Mouse (Mus musculus) hindbrain, embryonic 11.5 days (tissue): ENCODE results near the gene Pawr. TPM values are rescaled to one million over a fixed set of nuclear protein-coding genes. Genes with fewer than 3 reads are reported as not detected.
"Not testable (repeated sequence)": the region's sequence is repeated elsewhere in the genome, so short reads cannot be mapped to it uniquely, and the experiment has no call there.

Experiments
- ATAC-seq: fragments of 200-750 bp; cut with Nextera tagmentation; 2 replicates; pipeline ENCODE4 v1.8.0; 2017; ENCODE audit warnings: mild to moderate bottlenecking, moderate TSS enrichment, moderate library complexity; ENCODE audit not compliant: low FRiP score
- DNase-seq: peaks from one replicate; pipeline ENCODE4 v3.0.0-alpha.2; 2015; ENCODE audit warnings: low spot score
- H3K27ac ChIP-seq: fragments of 300-500 bp; sonication (generic); 2 replicates; pipeline ENCODE4 v1.5.1; 2014; ENCODE audit warnings: mild to moderate bottlenecking, low read depth, low read length
- H3K27me3 ChIP-seq: fragments of 300-500 bp; sonication (generic); 2 replicates; pipeline ENCODE4 v1.6.1; 2014; ENCODE audit warnings: mild to moderate bottlenecking, low read length, moderate library complexity, mixed read lengths; ENCODE audit not compliant: control insufficient read depth, insufficient read depth
- H3K36me3 ChIP-seq: fragments of 300-500 bp; sonication (generic); 2 replicates; pipeline ENCODE4 v1.6.1; 2014; ENCODE audit warnings: mild to moderate bottlenecking, low read length, moderate library complexity, mixed read lengths; ENCODE audit not compliant: control insufficient read depth, insufficient read depth
- H3K4me1 ChIP-seq: fragments of 300-500 bp; sonication (generic); replicated peaks from 2 replicates; pipeline ENCODE4 v1.6.1; 2014; ENCODE audit warnings: low read length, mixed read lengths; ENCODE audit not compliant: control insufficient read depth, insufficient read depth
- H3K4me2 ChIP-seq: fragments of 300-500 bp; sonication (generic); replicated peaks from 2 replicates; pipeline ENCODE4 v1.6.1; 2014; ENCODE audit warnings: mild to moderate bottlenecking, low read depth, low read length
- H3K4me3 ChIP-seq: fragments of 300-500 bp; sonication (generic); 2 replicates; pipeline ENCODE4 v1.5.1; 2014; ENCODE audit warnings: low read depth, low read length
- H3K9ac ChIP-seq: fragments of 300-500 bp; sonication (generic); 2 replicates; pipeline ENCODE4 v1.6.1; 2014; ENCODE audit warnings: low read depth, low read length
- H3K9me3 ChIP-seq: fragments of 300-500 bp; sonication (generic); 2 replicates; pipeline ENCODE4 v1.6.1; 2016; ENCODE audit warnings: low read length; ENCODE audit not compliant: control insufficient read depth
- WGBS: fragments of 180-500 bp; shearing (Covaris S2); extraction: QIAGEN DNeasy Blood & Tissue Kit; methylation state at CpG from one replicate; pipeline ENCODE4 v1.1.7; 2014; 5-methylcytosine and 5-hydroxymethylcytosine counted together
- polyA plus RNA-seq: library from polyadenylated mRNA; unstranded; fragments of >200 nt; fragmentation: Nextera tagmentation; extraction: Ambion mirVana; gene quantifications from 2 replicates; pipeline ENCODE4 v1.2.1, GENCODE M21; 2014

The Pawr gene
- polyA plus RNA-seq, 1 experiment from 2014 or later: 13.0 TPM

GRCm38 (mm10) chr10:108436365-108436764 lies 104.4 kb downstream of the Pawr start:
- Histone ChIP-seq H3K27me3 (no peaks in the 10 kb centered on the region), H3K9ac (no peak overlapping the region), H3K4me1 (no peaks in the 10 kb centered on the region; the same call in 1 of the 2 replicates), H3K4me3 (no peak overlapping the region), H3K9me3 (no peaks in the 10 kb centered on the region), H3K27ac (no peak overlapping the region), H3K36me3 (no peaks in the 10 kb centered on the region), H3K4me2 (no peak overlapping the region)
- ATAC-seq: no peak
- WGBS: 44% methylated on average over 8 of the region's 8 CpGs
- DNase-seq: no peak

GRCm38 (mm10) chr10:108440251-108440650 lies 108.3 kb downstream of the Pawr start:
- not testable (repeated sequence) for H3K27ac ChIP-seq, DNase-seq, H3K4me3 ChIP-seq, H3K9me3 ChIP-seq, H3K4me1 ChIP-seq, ATAC-seq, H3K9ac ChIP-seq, H3K27me3 ChIP-seq, H3K36me3 ChIP-seq, H3K4me2 ChIP-seq
- 91% methylated on average over 5 of the region's 5 CpGs for WGBS

GRCm38 (mm10) chr10:108443931-108444876 lies 112.3 kb downstream of the Pawr start:
- ATAC-seq: peak; percentile 58
- Histone ChIP-seq H3K27me3 (no peaks in the 10 kb centered on the region), H3K4me1 (no peaks in the 10 kb centered on the region), H3K9me3 (no peaks in the 10 kb centered on the region), H3K36me3 (no peaks in the 10 kb centered on the region), H3K27ac (no peak overlapping the region), H3K9ac (no peak overlapping the region), H3K4me3 (no peak overlapping the region), H3K4me2 (no peak overlapping the region)
- WGBS: 44% methylated on average over 19 of the region's 19 CpGs
- DNase-seq: no peak

GRCm38 (mm10) chr10:108445123-108445522 lies 113.2 kb downstream of the Pawr start:
- WGBS: 68% methylated on average over 4 of the region's 4 CpGs
- no peaks in the 10 kb centered on the region for H3K4me1 ChIP-seq
- H3K36me3 ChIP-seq: no peaks in the 10 kb centered on the region
- H3K4me2 ChIP-seq: no peak overlapping the region
- no peaks in the 10 kb centered on the region for H3K9me3 ChIP-seq
- ATAC-seq (no peak), DNase-seq (no peak)
- H3K9ac ChIP-seq: no peak overlapping the region
- no peak overlapping the region for H3K4me3 ChIP-seq
- no peaks in the 10 kb centered on the region for H3K27me3 ChIP-seq
- H3K27ac ChIP-seq: no peak overlapping the region

- no peak overlapping the region for H3K4me3 ChIP-seq
- H3K4me1 ChIP-seq: no peaks in the 10 kb centered on the region
- no peaks in the 10 kb centered on the region for H3K36me3 ChIP-seq
- DNase-seq (no peak), ATAC-seq (no peak)
- 72% methylated on average over 10 of the region's 10 CpGs for WGBS
- no peak overlapping the region for H3K4me2 ChIP-seq
- H3K27me3 ChIP-seq: no peaks in the 10 kb centered on the region
- no peaks in the 10 kb centered on the region for H3K9me3 ChIP-seq
- H3K27ac ChIP-seq: no peak overlapping the region
- no peak overlapping the region for H3K9ac ChIP-seq
Measured at GRCm38 (mm10) chr10:108445606-108446005, 113.7 kb downstream of the Pawr start.

GRCm38 (mm10) chr10:108446041-108446931 lies 114.4 kb downstream of the Pawr start:
- no peaks in the 10 kb centered on the region for H3K4me1 ChIP-seq
- WGBS: 11% methylated on average over 24 of the region's 24 CpGs
- peak overlapping the region; percentile 32 for H3K4me2 ChIP-seq
- no peaks in the 10 kb centered on the region for H3K36me3 ChIP-seq
- peak overlapping the region; percentile 24; the same call in 1 of the 2 replicates for H3K9ac ChIP-seq
- DNase-seq (peak; percentile 82), ATAC-seq (peak; percentile 58; the same call in 1 of the 2 replicates)
- no peaks in the 10 kb centered on the region for H3K9me3 ChIP-seq
- H3K4me3 ChIP-seq: peak overlapping the region; percentile 29
- H3K27me3 ChIP-seq: no peaks in the 10 kb centered on the region
- no peak overlapping the region for H3K27ac ChIP-seq

- no peak overlapping the region for H3K27ac ChIP-seq
- H3K4me2 ChIP-seq: no peak overlapping the region
- no peaks in the 10 kb centered on the region for H3K9me3 ChIP-seq
- no peak overlapping the region for H3K9ac ChIP-seq
- H3K4me1 ChIP-seq: no peaks in the 10 kb centered on the region
- ATAC-seq (no peak), DNase-seq (no peak)
- 81% methylated on average over 10 of the region's 10 CpGs for WGBS
- H3K4me3 ChIP-seq: no peak overlapping the region
- no peaks in the 10 kb centered on the region for H3K36me3 ChIP-seq
- no peaks in the 10 kb centered on the region for H3K27me3 ChIP-seq
Measured at GRCm38 (mm10) chr10:108447211-108447610, 115.3 kb downstream of the Pawr start.

- H3K9ac ChIP-seq: no peak overlapping the region
- H3K27me3 ChIP-seq: no peaks in the 10 kb centered on the region
- 85% methylated on average over 11 of the region's 11 CpGs for WGBS
- H3K4me3 ChIP-seq: no peak overlapping the region
- H3K36me3 ChIP-seq: no peaks in the 10 kb centered on the region
- no peak overlapping the region for H3K27ac ChIP-seq
- no peak overlapping the region for H3K4me2 ChIP-seq
- DNase-seq (no peak), ATAC-seq (no peak)
- no peaks in the 10 kb centered on the region for H3K4me1 ChIP-seq
- H3K9me3 ChIP-seq: no peaks in the 10 kb centered on the region
Measured at GRCm38 (mm10) chr10:108448421-108448820, 116.5 kb downstream of the Pawr start.
